Mouse (Mus musculus) MEL (cell line): ENCODE measurements around the gene Tmtc2.

Experiments used
- CHD2 ChIP-seq: IDR thresholded peaks from 2 replicates; pipeline ENCODE4 v1.6.1; 2011; ENCODE audit warnings: low read length, improper control_type of control experiment
- CTCF ChIP-seq, 3 experiments: IDR thresholded peaks in 2 of 3; conservative IDR thresholded peaks in 1 of 3; 2 replicates each; pipeline ENCODE4 v1.5.1; 2011 to 2012; ENCODE audit warnings: low read length in 3 of 3, low read depth in 2 of 3, mild to moderate bottlenecking in 2 of 3, improper control_type of control experiment in 1 of 3, inconsistent platforms in 1 of 3, mixed read lengths in 1 of 3, moderate library complexity in 1 of 3; ENCODE audit not compliant: control insufficient read depth in 1 of 3, insufficient read depth in 1 of 3, poor library complexity in 1 of 3, severe bottlenecking in 1 of 3
- MYC ChIP-seq: IDR thresholded peaks from 2 replicates; pipeline ENCODE4 v1.6.1; 2011; ENCODE audit warnings: low read depth, mild to moderate bottlenecking, low read length, improper control_type of control experiment, moderate library complexity
- POLR2A ChIP-seq, 2 experiments: IDR thresholded peaks; 2 replicates each; pipeline ENCODE4 v1.6.1; 2011 to 2012; ENCODE audit warnings: low read length in 2 of 2, mild to moderate bottlenecking in 2 of 2, control low read depth in 1 of 2, improper control_type of control experiment in 1 of 2, low read depth in 1 of 2, moderate library complexity in 1 of 2; ENCODE audit not compliant: control insufficient read depth in 1 of 2, insufficient read depth in 1 of 2, poor library complexity in 1 of 2
- RAD21 ChIP-seq: IDR thresholded peaks from 2 replicates; pipeline ENCODE4 v1.6.1; 2011; ENCODE audit warnings: mild to moderate bottlenecking, low read depth, low read length, improper control_type of control experiment
- TBP ChIP-seq: IDR thresholded peaks from 2 replicates; pipeline ENCODE4 v1.8.0; 2011; ENCODE audit warnings: low read depth, low read length, improper control_type of control experiment
- ZC3H11A ChIP-seq: IDR thresholded peaks from 2 replicates; pipeline ENCODE4 v1.6.1; 2012; ENCODE audit warnings: low read depth, mild to moderate bottlenecking, inconsistent platforms, low read length, improper control_type of control experiment

DNA sequence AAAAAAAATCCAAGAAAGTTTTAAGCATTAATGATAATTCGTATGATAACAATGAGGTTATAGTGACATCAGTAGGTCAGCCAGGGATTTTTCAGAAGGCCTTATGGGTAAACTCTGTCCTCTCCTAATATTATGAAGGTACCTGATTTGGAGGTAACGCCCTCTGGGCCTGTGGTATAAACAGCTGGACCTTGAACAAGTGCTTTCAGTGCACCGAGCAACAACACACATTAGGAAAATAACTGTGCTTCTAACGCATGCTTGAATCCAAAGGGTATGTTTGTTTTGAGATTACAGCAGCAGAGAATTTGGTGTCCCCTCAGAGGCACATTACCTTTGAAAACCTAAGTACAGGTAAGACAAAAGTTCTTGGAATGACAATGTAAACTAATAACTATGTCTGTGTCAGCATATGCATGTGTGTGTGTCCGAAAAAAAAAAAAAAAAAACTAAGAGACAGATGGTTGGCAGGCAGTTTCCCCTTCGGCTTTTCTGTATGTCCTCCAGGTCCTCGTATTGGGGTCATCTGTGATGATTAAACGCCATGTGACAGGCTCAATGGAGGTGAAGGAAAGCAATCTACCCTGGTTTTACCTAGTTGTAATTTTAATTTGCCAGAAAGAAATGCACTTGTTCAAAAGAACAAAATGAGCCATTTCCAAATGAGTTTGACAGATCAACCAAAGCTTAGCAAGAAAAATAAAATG is 6.3 kb downstream of the Tmtc2 start:
- no peak for TF ChIP-seq ZC3H11A
- TF ChIP-seq POLR2A (IDR thresholded peaks at IDR 0.05; ENCODE audit: control insufficient read depth in 1 of 2, insufficient read depth in 1 of 2, low read depth in 1 of 2, low read length in 2 of 2, poor library complexity in 1 of 2): no peak
- TF ChIP-seq TBP: no peak
- TF ChIP-seq MYC: no peak
- TF ChIP-seq CHD2: no peak
- no peak for TF ChIP-seq CTCF (IDR thresholded peaks at IDR 0.05 in 2 of 3, conservative IDR thresholded peaks at IDR 0.05 in 1 of 3; ENCODE audit: control insufficient read depth in 1 of 3, insufficient read depth in 1 of 3, low read depth in 2 of 3, low read length in 3 of 3, poor library complexity in 1 of 3, severe bottlenecking in 1 of 3)
- TF ChIP-seq RAD21: no peak
